Mouse (Mus musculus): ENCODE results near the gene Dab2. TPM values are rescaled to one million over a fixed set of nuclear protein-coding genes. Genes with fewer than 3 reads are reported as not detected.

Dab2 gene
- total RNA-seq (2021) = 10 to 100 TPM; 28.8 to 33.2 TPM

DNA sequence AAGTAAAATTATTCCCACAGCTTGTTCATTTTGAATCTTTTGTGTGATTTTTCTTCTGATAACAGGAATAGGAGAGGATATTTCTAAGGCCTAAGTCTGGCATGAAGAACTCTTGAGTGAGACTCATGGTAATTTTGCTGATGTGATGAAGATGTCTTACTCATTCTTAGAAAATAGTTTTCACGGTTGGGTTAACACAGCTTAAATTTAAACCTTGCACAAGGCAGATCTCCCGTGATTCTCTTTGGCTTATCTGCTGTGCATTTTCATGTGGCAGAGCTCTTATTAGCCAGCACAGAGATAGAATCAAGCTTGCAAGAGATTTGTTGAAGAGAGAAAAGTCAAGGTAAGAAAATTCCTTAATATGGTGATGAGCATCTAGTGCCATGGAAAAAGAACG, at the start of gene Dab2:
Dab2 (plus strand) TSS at position 235 of the 400 bp plus-strand sequence.
- intact Hi-C loops (cut with DNase I) = no loop called here
- no peak for DNase-seq

DNA sequence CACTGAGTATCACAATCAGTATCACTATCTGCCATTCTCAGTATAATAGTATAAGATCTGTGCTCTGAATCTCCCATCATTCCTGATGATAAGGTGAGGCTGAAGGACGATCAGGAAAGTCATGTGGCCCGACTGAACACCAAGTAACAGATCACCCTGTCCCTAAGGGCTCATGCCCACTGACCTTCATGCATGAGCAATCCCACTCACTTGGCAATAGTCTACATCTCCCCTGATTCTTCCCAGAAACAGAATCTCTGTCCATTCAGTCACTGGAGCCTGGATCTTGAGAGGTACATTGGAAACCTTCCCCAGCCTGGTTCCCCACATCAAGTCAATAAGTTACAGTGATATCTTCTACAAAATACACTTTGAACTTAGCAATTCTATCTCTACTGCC, 46.1 kb upstream of the Dab2 start:
- DNase-seq = no peak
- intact Hi-C loops (cut with DNase I) = no loop called here

DNA sequence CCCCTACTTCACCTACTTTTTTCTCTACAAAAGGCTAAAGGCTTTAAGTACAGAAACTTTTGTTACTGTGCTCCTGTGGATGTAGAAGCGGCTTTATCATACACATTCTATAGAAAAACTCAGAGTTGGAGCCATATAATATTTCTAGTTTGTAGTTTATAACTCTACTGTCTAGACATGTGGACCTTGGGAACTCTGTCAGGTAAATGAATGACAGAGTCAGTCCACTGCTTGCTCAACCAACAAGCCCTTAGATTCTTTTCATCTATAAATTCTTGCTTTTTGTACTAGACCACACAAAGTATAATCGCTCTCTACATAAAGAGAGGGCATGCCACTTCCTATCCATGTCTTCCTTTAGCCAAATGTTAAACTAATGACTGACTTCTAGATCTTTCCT, 45.2 kb upstream of the Dab2 start:
- intact Hi-C loops (cut with DNase I) = no loop called here
- no peak for DNase-seq

DNA sequence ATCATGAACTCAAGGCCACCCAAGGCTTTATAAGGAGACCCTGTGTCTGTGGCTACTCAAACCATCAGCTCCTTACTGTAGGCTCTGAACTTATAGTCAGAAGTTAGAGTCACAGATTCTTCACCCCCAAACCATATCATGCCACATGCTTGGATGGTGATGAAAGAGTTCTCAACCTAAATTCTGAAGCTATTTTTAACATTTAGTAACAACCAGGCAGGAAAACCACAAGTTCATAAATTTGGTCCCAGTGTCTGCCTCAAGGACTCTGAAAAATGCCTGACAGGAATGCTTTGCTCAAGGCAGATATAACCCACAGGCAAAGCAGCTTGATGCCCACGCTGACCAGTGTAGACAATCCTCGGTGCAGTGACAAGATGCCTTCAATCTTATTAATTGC, 42.5 kb upstream of the Dab2 start:
- intact Hi-C loops (cut with DNase I) = loop anchor here (5.0 kb wide), 1 partner anchor 130 kb away; no protein-coding TSS in a partner anchor
- DNase-seq = no peak

DNA sequence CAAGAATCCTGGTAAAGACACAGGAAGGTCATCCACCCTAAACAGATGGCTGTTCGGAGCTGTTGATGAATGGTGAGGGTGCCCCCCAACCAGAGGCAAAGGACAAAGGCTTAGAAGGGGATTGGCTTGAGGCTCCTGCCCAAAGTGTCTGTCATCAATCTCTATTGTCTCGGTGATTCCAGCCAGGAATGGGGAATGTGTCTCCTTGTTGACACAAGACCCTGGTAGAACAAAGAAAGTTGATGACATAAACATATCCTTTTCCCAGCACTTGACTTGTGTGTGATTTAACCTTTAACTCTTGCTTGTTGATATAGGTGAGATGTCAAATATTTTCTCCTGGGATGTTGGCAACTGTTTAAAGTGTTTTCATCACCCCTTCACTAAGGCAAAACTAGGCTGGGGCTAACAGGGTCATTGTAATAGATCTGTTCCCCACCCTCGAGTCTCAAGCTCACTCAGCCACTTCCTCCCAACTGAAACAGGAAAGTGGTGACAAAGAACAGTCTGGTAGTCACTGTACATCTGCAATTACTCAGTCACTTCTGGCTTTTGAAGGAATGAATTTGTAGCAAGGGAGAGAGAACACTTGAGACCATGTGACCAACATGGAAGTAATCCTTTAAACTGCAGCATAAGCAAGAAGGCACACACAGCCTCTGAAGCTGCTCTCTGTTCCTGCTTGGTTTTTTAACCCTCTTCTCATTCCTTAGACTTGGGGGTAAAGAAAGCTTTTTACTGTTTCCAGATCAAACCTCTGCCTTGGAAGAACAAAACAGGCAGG, 39.4 kb upstream of the Dab2 start:
- DNase-seq = peak in 1 of 2 experiments; percentile 19

DNA sequence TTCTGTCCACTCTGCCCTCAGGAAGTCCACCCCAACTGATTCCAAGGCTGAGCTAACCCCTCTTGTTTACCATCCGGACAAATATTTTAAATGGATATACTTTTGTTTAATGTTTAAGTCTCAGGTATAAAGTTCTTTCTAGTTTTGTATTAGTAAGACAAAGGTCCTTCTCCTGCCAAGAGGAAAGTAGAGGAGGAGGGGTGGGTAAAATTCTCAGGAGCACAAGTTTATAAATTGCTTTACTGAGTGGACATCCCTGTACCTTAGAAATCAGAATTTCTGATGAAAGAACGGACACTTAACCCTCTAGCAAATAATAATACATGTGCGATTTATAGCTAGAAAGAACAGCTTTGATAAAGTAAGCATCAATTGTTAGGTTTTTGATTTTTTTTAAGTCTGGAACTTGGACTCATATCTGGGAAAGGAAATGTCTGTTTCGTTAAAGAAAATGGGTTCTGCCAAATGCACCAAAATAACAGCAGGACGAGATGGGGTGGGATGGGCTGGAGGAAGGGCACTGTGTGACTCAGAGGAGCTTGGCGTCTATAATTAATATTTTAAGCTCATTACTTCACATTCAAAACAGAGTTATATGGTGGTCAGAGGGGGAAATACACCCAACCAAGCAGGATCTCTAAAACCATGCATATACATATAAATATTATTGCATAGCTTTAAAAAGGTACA, 38.7 kb upstream of the Dab2 start:
- no peak for DNase-seq
- intact Hi-C loops (cut with DNase I) = loop anchor here (10.0 kb wide), 1 partner anchor 444 kb away; the partner anchor contains the start of gene Rictor

More for the DNA sequence above, 39.4 kb upstream of the Dab2 start:
- intact Hi-C loops (cut with DNase I) = loop anchor here (2.0 to 10.0 kb wide), 3 partner anchors 15 to 445 kb away; partner anchors contain the start of gene Rictor

DNA sequence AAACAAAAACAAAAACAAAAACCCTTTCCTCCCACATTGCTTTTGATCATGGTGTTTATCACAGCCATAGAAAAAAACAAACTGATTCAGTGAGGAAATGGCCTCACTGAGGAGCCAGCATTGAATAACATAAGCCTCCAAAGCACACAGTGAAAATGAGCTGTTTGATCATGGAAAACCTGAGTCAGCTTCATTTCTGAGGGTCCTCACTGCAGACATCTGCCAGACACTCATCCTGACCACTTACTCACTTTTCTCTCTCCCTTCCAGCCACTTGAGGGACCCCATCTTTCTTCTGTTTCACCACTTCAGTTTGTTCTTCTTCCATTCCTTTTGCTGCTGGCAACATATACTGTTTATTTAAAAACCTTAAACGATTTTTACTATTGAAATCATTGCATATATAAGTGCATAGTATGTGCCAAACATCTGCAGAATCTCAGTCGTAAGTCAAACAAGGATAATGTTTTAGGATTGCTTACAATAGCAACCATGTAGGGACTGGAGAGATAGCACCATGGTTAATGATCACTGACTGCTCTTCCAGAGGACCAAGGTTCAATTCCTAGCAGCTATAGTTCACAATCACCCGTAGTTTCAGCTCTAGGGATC, 32.3 kb upstream of the Dab2 start:
- DNase-seq = no peak
- intact Hi-C loops (cut with DNase I) = loop anchor here (10.0 kb wide), 1 partner anchor 438 kb away; the partner anchor contains the start of gene Rictor

DNA sequence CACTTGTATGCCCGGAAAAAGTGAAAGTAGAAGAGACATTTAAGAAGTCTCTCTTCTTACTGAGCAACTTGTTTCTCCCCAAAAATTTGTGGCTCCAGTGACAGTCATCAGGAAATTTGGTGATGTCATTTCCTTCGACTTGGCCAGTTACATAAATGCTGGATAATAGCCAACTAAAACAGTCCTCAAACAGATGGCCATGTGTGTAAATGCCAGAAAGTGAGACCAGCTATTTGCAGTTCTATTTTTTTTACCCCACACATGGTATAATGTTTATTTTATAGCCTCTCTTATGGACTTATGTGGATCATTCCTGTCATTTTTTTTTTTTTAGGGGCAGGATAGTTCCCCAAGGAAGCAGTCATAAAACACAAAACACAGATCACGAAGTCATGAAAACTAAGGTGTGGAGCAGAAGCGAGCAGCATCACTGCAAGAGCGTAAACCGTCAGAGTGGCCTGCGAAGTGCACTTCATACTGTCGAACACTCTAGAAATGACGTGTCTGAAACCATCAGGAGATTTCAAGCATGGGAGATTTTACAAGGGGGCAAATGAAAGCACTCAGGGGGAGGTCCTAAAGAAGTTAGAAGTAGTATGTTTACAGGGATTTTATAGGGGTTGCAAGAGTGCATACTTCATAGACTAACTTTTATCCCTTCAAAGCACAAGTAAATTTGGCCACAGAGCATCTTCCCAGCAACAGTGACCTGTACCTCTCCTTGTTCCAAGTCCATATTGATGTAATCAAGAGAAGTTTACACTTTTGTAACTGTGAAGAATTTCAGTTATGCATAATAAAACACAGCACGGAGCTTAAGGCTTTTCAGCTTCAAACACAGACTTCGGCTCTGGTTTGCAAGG, 20.8 kb upstream of the Dab2 start:
- DNase-seq = peak; percentile 11 to 32
- intact Hi-C loops (cut with DNase I) = loop anchor here (2.0 kb wide), 1 partner anchor 40 kb away; no protein-coding TSS in a partner anchor

DNA sequence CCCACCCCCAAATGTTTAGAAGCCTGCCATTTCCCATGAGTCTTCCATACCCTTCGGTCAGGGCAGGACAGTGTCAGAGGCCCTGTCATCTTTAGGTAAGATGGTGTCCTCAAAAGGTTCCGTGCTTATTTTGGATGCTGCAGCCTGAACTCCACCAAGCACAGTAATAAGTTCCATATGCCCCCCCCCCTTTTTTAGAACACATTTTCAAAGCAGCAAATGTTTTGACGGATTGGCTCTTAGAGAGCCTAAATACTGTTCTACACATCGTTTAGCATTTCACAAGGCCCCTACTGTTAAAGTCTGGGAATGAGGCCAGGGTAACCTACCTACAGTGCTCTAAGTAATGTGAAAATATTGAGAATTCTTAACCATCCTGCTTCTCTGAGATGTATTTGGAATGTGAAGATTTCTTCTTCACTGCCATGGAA, 19.6 kb upstream of the Dab2 start:
- DNase-seq = no peak
- intact Hi-C loops (cut with DNase I) = no loop called here

DNA sequence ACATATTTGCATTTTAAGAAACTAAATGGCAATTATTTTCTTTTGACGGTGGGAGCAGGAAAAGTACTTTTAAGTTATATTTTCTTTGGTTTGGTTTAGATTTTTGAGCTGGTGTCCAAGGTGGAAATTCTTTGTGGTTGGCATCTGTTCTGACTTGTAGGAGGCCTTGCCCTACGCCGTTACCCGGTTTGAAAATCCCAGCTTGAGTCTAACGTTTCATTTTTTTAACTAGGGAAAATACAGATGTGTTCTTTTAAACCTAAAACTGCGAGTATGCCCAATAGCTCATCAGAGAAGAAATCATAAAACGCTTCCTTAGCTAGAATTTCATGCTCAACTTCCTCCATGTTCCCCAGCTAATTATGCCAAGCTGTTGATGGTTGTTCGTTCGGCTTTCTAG, 16.3 kb upstream of the Dab2 start:
- no peak for DNase-seq
- intact Hi-C loops (cut with DNase I) = no loop called here

DNA sequence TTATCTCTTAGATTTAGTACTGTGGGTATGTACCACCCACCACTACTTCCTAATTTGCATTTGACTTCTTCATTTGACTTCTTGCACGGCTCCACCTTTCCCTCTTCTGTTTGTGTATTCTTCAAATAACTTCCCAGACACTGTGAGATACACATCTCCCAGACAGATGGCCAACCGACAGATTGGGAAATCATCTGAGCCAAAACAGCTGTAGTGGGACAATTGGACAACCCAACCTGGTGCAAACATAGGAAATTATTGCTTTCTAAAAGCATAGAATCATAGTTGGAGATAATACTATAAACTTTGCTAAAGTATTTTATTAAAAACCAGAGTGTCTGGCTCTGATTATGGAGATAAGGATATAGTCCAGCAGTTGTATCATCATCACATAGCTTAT, 3.5 kb upstream of the Dab2 start:
- intact Hi-C loops (cut with DNase I) = no loop called here
- DNase-seq = no peak

DNA sequence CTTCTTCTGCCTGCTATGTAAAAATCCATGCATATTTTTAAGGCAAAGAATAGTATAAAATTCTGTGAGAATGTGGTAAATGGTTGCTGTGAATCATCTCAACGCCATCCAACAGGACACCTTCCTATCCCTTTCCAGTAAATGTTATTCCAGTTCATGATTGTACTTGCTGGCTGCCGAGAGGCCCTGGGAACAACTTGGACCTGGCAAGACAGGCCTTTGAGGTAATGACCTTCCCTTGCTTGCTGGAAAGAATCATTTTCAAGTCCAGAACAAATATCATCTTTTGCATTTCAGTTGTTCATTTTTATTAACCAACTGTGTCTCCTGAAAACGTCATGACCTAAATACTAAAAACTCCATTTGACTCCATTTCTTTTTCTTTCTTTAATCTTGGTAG, 862 bp upstream of the Dab2 start:
- no peak for DNase-seq

DNA sequence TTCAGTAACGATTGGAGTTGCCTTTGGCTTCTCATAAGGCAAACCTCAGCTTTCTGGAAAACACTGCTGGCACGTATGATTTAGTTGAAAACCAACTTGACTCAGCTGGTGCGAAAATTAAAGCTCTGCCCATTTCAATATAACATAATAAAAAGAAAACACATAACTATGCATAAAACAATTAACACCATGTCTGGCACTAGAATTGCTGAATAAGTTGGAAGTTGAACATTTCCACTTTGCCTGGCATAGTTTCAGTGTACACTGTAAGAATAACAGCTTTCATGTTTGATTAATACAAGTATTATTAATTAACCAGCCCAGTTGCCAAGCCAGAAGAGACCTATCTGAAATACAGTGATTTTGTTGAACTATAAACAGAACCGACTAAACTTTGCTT, 2.6 kb downstream of the Dab2 start:
- intact Hi-C loops (cut with DNase I) = no loop called here
- no peak for DNase-seq

More for the DNA sequence above, 862 bp upstream of the Dab2 start:
- intact Hi-C loops (cut with DNase I) = no loop called here

DNA sequence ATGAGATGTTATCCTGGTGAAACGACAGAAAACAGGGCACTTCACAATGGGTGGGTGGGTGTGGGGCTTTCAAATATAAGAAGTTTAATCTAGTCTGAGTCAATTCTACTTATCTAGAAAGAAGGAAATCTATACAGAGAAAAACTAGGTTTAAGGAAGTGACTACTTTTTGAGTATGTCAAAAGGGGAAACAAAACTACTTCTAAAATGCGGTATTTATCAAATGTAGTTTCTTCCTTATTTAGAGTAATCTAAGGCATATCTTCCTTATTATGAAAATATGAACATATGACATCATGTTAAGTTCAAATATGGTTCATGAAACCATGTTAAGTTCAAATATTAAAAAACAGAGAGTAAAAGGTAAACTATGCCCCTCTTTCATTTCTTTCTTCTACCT, 4.2 kb downstream of the Dab2 start:
- intact Hi-C loops (cut with DNase I) = no loop called here
- no peak for DNase-seq

DNA sequence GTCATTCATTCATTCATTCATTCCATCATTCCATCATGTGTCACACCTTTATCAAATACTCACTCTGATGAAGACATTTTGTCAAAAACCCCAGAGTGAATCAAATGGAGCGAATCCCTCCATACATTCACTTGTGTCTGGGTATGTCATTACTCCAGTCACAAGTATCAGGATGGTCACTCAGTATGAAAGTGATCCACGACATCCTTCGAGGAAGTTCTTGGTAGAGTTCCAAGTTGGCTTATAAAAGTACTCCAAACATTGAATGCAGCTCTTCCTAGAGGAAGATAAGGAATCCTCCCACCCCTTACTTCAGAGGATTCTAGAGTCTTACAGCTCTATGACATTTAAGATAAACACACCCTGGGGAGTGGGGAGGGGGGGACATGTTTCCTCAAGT, 10.0 kb downstream of the Dab2 start:
- intact Hi-C loops (cut with DNase I) = no loop called here
- DNase-seq = no peak

DNA sequence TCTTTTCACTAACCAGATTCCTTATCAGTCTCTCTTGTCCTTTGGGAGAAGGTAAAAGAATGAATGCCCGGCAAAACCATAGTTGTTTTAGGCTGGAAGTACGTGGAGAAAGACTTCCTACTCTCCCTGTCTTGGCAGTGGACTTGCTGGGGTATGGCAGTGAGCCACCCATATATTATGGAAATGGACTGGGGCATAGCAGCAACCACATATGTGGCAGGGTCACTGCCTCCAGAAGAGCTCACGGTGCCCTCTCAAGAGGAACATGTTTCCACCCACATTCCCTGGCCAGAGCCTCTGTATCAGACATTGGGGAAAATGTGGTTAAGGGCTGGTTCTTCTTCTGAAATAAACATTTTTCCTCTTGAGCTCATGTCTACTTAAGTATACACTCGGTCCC, 10.8 kb downstream of the Dab2 start:
- intact Hi-C loops (cut with DNase I) = no loop called here
- no peak for DNase-seq

DNA sequence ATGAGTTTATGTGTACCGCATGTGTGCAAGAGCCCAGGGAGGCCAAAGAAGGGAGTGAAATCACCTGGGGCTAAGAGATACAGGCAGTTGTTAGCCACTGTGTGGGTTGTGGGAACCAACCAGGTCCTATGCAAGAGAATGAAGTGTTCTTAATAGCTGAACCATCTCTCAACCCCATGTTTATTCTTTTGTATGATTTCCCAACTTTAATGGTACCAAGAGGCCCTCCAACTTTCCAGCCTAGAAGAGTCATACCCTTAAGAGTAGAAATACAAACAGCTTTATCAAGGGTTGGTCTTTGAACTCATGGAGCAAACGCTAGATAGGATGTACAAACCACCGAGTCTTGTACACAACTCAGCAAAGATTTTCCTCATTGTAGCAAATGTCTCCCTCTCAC, 12.8 kb downstream of the Dab2 start:
- intact Hi-C loops (cut with DNase I) = no loop called here
- no peak for DNase-seq

DNA sequence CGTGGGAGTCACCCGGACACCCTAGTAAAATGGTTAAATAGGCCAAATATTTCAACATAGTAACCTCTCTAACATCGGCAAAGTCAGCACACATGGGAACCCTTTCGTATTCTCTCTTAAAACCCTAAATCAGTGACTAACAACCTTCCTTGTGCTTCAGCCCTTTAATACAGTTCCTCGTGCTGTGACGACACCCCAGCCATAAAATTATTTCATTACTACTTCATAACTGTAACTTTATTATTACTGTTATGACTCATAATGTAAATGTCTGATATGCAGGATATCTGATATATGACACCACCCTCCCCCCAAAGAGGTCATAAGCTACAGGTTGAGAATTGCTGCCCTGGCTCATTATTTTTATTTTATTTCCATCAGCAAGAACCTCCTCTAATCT, 19.8 kb downstream of the Dab2 start:
- intact Hi-C loops (cut with DNase I) = no loop called here
- DNase-seq = no peak

DNA sequence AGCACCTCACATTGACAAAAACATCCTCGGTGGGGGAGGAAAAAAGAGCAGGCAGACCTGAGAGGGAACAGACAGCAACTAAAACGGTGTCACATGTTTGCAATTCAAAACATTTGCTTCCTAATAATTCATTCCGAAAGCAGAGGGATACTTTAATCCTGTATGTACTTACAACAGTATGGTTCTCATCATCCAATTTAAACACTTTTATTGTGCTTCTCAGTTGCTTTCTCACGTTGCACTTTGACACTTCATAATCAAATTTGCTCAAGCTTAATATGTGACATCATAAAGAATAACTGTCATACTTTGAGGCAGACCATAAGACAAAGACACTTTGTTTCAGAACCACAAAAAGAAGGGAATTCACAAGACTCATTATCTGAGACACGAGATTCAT, 20.9 kb downstream of the Dab2 start:
- no peak for DNase-seq
- intact Hi-C loops (cut with DNase I) = no loop called here

DNA sequence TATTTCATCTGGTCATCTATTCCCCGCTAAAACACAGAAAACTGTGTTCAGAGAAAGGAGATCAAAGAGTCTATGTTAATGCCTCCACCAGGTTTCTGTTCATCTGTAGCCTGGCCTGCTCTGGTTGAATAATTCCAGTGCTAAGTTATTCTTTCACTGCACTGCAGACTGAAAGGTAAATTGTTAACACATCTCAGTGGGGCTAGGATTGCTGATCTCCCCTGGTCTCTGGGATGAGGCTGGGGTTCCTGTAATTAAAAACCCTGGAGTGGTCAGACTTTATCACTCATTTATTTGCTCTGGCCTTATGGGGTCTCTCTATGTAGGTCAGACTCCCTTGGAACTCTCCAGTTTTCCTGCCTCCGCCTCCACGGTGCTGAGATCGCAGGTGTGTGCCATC, 21.7 kb downstream of the Dab2 start:
- no peak for DNase-seq
- intact Hi-C loops (cut with DNase I) = no loop called here

DNA sequence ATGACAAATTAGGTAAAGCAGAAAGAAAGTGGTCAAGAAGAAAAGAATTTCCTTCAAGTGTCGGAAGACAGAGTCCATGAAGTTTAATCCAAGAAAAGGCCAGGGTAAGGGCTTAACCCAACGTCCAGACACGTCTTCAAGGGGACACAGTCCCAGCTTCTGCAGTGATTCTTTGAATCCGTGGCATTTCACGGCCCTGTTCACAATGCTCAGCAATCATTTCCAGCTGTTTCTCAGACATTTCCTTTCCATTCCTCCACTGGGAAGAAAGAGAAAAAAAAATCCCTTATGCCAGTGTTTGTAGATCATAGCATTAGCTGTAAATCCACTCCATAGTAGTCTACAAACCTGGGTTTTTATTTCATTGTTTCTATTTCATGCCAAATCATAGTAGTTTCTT, 22.7 kb downstream of the Dab2 start:
- intact Hi-C loops (cut with DNase I) = no loop called here
- DNase-seq = no peak

Data from heart, postnatal 36 days (tissue).